Mouse (Mus musculus): ENCODE measurements around the gene Alox5ap.

Alox5ap gene

GRCm38 (mm10) chr5:149261449-149261848 is 3.1 kb upstream of the Alox5ap start:
- DNase-seq (ENCODE audit: low read depth): no peak

GRCm38 (mm10) chr5:149261866-149262265 is 2.7 kb upstream of the Alox5ap start:
- DNase-seq (ENCODE audit: low read depth): no peak

- DNase-seq (ENCODE audit: low read depth): no peak
Measured at GRCm38 (mm10) chr5:149264878-149265279, 312 bp downstream of the Alox5ap start.

GRCm38 (mm10) chr5:149266761-149267221 is 2.2 kb downstream of the Alox5ap start:
- DNase-seq (ENCODE audit: low read depth): no peak

- DNase-seq (ENCODE audit: low read depth): no peak
Measured at GRCm38 (mm10) chr5:149267493-149267892, 2.9 kb downstream of the Alox5ap start.

GRCm38 (mm10) chr5:149271291-149271690 is 6.7 kb downstream of the Alox5ap start:
- no peak for DNase-seq (ENCODE audit: low read depth)

- peak; percentile 67 for DNase-seq (ENCODE audit: low read depth)
Measured at GRCm38 (mm10) chr5:149272535-149272934, 8.0 kb downstream of the Alox5ap start.

GRCm38 (mm10) chr5:149274390-149275104 is 10.0 kb downstream of the Alox5ap start:
- DNase-seq (ENCODE audit: low read depth): peak; percentile 73

GRCm38 (mm10) chr5:149275105-149275494 is 10.5 kb downstream of the Alox5ap start:
- no peak for DNase-seq (ENCODE audit: low read depth)

GRCm38 (mm10) chr5:149277529-149277928 is 13.0 kb downstream of the Alox5ap start:
- no peak for DNase-seq (ENCODE audit: low read depth)

- DNase-seq (ENCODE audit: low read depth): no peak
Measured at GRCm38 (mm10) chr5:149279273-149279844, 14.8 kb downstream of the Alox5ap start.

- DNase-seq (ENCODE audit: low read depth): no peak
Measured at GRCm38 (mm10) chr5:149283009-149283408, 18.4 kb downstream of the Alox5ap start.

GRCm38 (mm10) chr5:149283821-149284220 is 19.3 kb downstream of the Alox5ap start:
- no peak for DNase-seq (ENCODE audit: low read depth)

GRCm38 (mm10) chr5:149286021-149286420 is 21.5 kb downstream of the Alox5ap start:
- no peak for DNase-seq (ENCODE audit: low read depth)

GRCm38 (mm10) chr5:149287148-149288038 is 22.8 kb downstream of the Alox5ap start:
- DNase-seq (ENCODE audit: low read depth): no peak

GRCm38 (mm10) chr5:149291266-149291665 is 26.7 kb downstream of the Alox5ap start:
- no peak for DNase-seq (ENCODE audit: low read depth)

GRCm38 (mm10) chr5:149293071-149293470 is 28.5 kb downstream of the Alox5ap start:
- DNase-seq (ENCODE audit: low read depth): no peak

GRCm38 (mm10) chr5:149296808-149297207 is 32.2 kb downstream of the Alox5ap start:
- DNase-seq (ENCODE audit: low read depth): no peak

GRCm38 (mm10) chr5:149297464-149297863 is 32.9 kb downstream of the Alox5ap start:
- DNase-seq (ENCODE audit: low read depth): no peak

- DNase-seq (ENCODE audit: low read depth): no peak
Measured at GRCm38 (mm10) chr5:149298234-149298633, 33.7 kb downstream of the Alox5ap start.

- no peak for DNase-seq (ENCODE audit: low read depth)
Measured at GRCm38 (mm10) chr5:149312884-149313652, 48.5 kb downstream of the Alox5ap start.

All from c-Kit-positive CD71-negative TER-119-negative erythroid progenitor cells, embryonic 14.5 days (primary cell).